Mouse (Mus musculus) erythroid progenitor cell, adult 5-6 weeks (primary cell): ENCODE data around the gene Pex11a. TPM values are rescaled to one million over a fixed set of nuclear protein-coding genes. Genes with fewer than 3 reads are reported as not detected.

Experiments
- total RNA-seq, 2 experiments: library from RNA; stranded (forward) in 1 of 2; stranded (reverse) in 1 of 2; fragments of 150-400 nt in 1 of 2; fragments of 186-747, 209-891 nt in 1 of 2; gene quantifications; 2 replicates each; pipeline versions ENCODE4 v1.2.3 to v1.2.4; 2015 to 2017; ENCODE audit warnings: low replicate concordance in 2 of 2

Gene Pex11a
- total RNA-seq, 2 experiments from 2014 or later, result 1.3 TPM; not detected in 1

Other genes with a start within 250 kb of the Pex11a start
- not detected in 2 replicates for gene Rhcg, start 125.5 kb downstream of the Pex11a start, total RNA-seq (2015; ENCODE audit: low replicate concordance)
- not detected in 2 replicates for gene Rhcg, start 125.5 kb downstream of the Pex11a start, total RNA-seq (2017; ENCODE audit: low replicate concordance)
- gene Ticrr, start 82.9 kb downstream of the Pex11a start, total RNA-seq (2015; ENCODE audit: low replicate concordance), result 52.3 and 68.3 TPM in 2 replicates
- 52.8 and 65.1 TPM in 2 replicates for gene Ticrr, start 82.9 kb downstream of the Pex11a start, total RNA-seq (2017; ENCODE audit: low replicate concordance)
- gene Kif7, start 27.4 kb downstream of the Pex11a start, total RNA-seq (2015; ENCODE audit: low replicate concordance), result not detected in 2 replicates
- gene Kif7, start 27.4 kb downstream of the Pex11a start, total RNA-seq (2017; ENCODE audit: low replicate concordance), result 0.13 TPM in 1 of 2 replicates, not detected in the other
- gene Plin1, start 10.2 kb downstream of the Pex11a start, total RNA-seq (2015; ENCODE audit: low replicate concordance), result not detected in 2 replicates
- gene Plin1, start 10.2 kb downstream of the Pex11a start, total RNA-seq (2017; ENCODE audit: low replicate concordance), result not detected in 2 replicates
- gene Wdr93, start within 50 bp of the Pex11a start, total RNA-seq (2015; ENCODE audit: low replicate concordance), result not detected in 2 replicates
- gene Wdr93, start within 50 bp of the Pex11a start, total RNA-seq (2017; ENCODE audit: low replicate concordance), result not detected in 2 replicates
- not detected in 2 replicates for gene Mesp1, start 50.7 kb upstream of the Pex11a start, total RNA-seq (2015; ENCODE audit: low replicate concordance)
- not detected in 2 replicates for gene Mesp1, start 50.7 kb upstream of the Pex11a start, total RNA-seq (2017; ENCODE audit: low replicate concordance)
- not detected in 2 replicates for gene Mesp2, start 67.6 kb upstream of the Pex11a start, total RNA-seq (2015; ENCODE audit: low replicate concordance)
- gene Mesp2, start 67.6 kb upstream of the Pex11a start, total RNA-seq (2017; ENCODE audit: low replicate concordance), result not detected in 2 replicates
- not detected in 2 replicates for gene Anpep, start 117.9 kb upstream of the Pex11a start, total RNA-seq (2015; ENCODE audit: low replicate concordance)
- gene Anpep, start 117.9 kb upstream of the Pex11a start, total RNA-seq (2017; ENCODE audit: low replicate concordance), result not detected in 2 replicates
- 6.7 and 6.8 TPM in 2 replicates for gene Ap3s2, start 177.5 kb upstream of the Pex11a start, total RNA-seq (2015; ENCODE audit: low replicate concordance)
- 1.5 and 1.9 TPM in 2 replicates for gene Ap3s2, start 177.5 kb upstream of the Pex11a start, total RNA-seq (2017; ENCODE audit: low replicate concordance)
- gene Arpin, start 192.2 kb upstream of the Pex11a start, total RNA-seq (2015; ENCODE audit: low replicate concordance), result not detected in 2 replicates
- not detected in 2 replicates for gene Arpin, start 192.2 kb upstream of the Pex11a start, total RNA-seq (2017; ENCODE audit: low replicate concordance)